Mouse (Mus musculus): ENCODE results near the gene Fut11. TPM values are rescaled to one million over a fixed set of nuclear protein-coding genes. Genes with fewer than 3 reads are reported as not detected.

The Fut11 gene
- polyA plus RNA-seq (2014; fragmentation: Nextera tagmentation; extraction: Ambion mirVana) = 16.7 and 22.9 TPM in 2 replicates

- peak; percentile 92 for DNase-seq (ENCODE audit: low spot score)
- Histone ChIP-seq H3K9me3 (ENCODE audit: control insufficient read depth, low read length) (no peaks in the 10 kb centered on the region), H3K4me3 (ENCODE audit: low read depth, low read length) (peak within 1 kb of the TSS; percentile 86), H3K4me2 (replicated peaks; ENCODE audit: low read depth, low read length) (peak within 1 kb of the TSS; percentile 84), H3K36me3 (ENCODE audit: control insufficient read depth, insufficient read depth, low read length) (peaks cover 12% of the 10 kb centered on the region; the same call in 1 of the 2 replicates), H3K4me1 (replicated peaks; ENCODE audit: control insufficient read depth, insufficient read depth, low read length) (peaks cover 10% of the 10 kb centered on the region; the same call in 1 of the 2 replicates), H3K9ac (ENCODE audit: low read depth, low read length) (peak within 1 kb of the TSS; percentile 84), H3K27me3 (ENCODE audit: control insufficient read depth, insufficient read depth, low read length) (no peaks in the 10 kb centered on the region), H3K27ac (ENCODE audit: low read depth, low read length) (peak within 1 kb of the TSS; percentile 96)
- ATAC-seq (ENCODE audit: low FRiP score) = peak; percentile 95
- WGBS = under 1% methylated on average over 107 of the region's 111 CpGs
Measured at GRCm38 (mm10) chr14:20694884-20695760, at the start of gene Fut11. Gene Fut11, plus strand, starts transcription at chr14:20694968.

GRCm38 (mm10) chr14:20645547-20645946, 49.2 kb upstream of the Fut11 start:
- no peak for ATAC-seq (ENCODE audit: low FRiP score)

GRCm38 (mm10) chr14:20646381-20646780, 48.4 kb upstream of the Fut11 start:
- H3K4me3 ChIP-seq (ENCODE audit: low read depth, low read length) = no peak overlapping the region
- no peak overlapping the region for H3K27ac ChIP-seq (ENCODE audit: low read depth, low read length)
- ATAC-seq (ENCODE audit: low FRiP score) = no peak
- H3K9ac ChIP-seq (ENCODE audit: low read depth, low read length) = no peak overlapping the region
- no peaks in the 10 kb centered on the region for H3K27me3 ChIP-seq (ENCODE audit: control insufficient read depth, insufficient read depth, low read length)
- DNase-seq (ENCODE audit: low spot score) = no peak
- no peak overlapping the region for H3K4me2 ChIP-seq (replicated peaks; ENCODE audit: low read depth, low read length)
- no peaks in the 10 kb centered on the region for H3K9me3 ChIP-seq (ENCODE audit: control insufficient read depth, low read length)
- H3K4me1 ChIP-seq (replicated peaks; ENCODE audit: control insufficient read depth, insufficient read depth, low read length) = no peaks in the 10 kb centered on the region
- no peaks in the 10 kb centered on the region for H3K36me3 ChIP-seq (ENCODE audit: control insufficient read depth, insufficient read depth, low read length)

More at GRCm38 (mm10) chr14:20645547-20645946, 49.2 kb upstream of the Fut11 start:
- H3K4me3 ChIP-seq (ENCODE audit: low read depth, low read length) = no peak overlapping the region
- H3K27me3 ChIP-seq (ENCODE audit: control insufficient read depth, insufficient read depth, low read length) = no peaks in the 10 kb centered on the region
- H3K9me3 ChIP-seq (ENCODE audit: control insufficient read depth, low read length) = no peaks in the 10 kb centered on the region
- H3K4me1 ChIP-seq (replicated peaks; ENCODE audit: control insufficient read depth, insufficient read depth, low read length) = no peaks in the 10 kb centered on the region
- no peak overlapping the region for H3K27ac ChIP-seq (ENCODE audit: low read depth, low read length)
- no peak overlapping the region for H3K4me2 ChIP-seq (replicated peaks; ENCODE audit: low read depth, low read length)
- H3K36me3 ChIP-seq (ENCODE audit: control insufficient read depth, insufficient read depth, low read length) = no peaks in the 10 kb centered on the region
- no peak overlapping the region for H3K9ac ChIP-seq (ENCODE audit: low read depth, low read length)
- WGBS = 26% methylated on average over 3 of the region's 3 CpGs
- DNase-seq (ENCODE audit: low spot score) = peak; percentile 5

GRCm38 (mm10) chr14:20651000-20651399, 43.8 kb upstream of the Fut11 start:
- no peak for ATAC-seq (ENCODE audit: low FRiP score)
- Histone ChIP-seq H3K27me3 (ENCODE audit: control insufficient read depth, insufficient read depth, low read length) (no peaks in the 10 kb centered on the region), H3K4me1 (replicated peaks; ENCODE audit: control insufficient read depth, insufficient read depth, low read length) (no peaks in the 10 kb centered on the region), H3K36me3 (ENCODE audit: control insufficient read depth, insufficient read depth, low read length) (no peaks in the 10 kb centered on the region), H3K27ac (ENCODE audit: low read depth, low read length) (no peak overlapping the region), H3K9ac (ENCODE audit: low read depth, low read length) (no peak overlapping the region), H3K4me2 (replicated peaks; ENCODE audit: low read depth, low read length) (no peak overlapping the region), H3K9me3 (ENCODE audit: control insufficient read depth, low read length) (no peaks in the 10 kb centered on the region), H3K4me3 (ENCODE audit: low read depth, low read length) (no peak overlapping the region)
- 70% methylated on average over 2 of the region's 2 CpGs for WGBS
- no peak for DNase-seq (ENCODE audit: low spot score)

- H3K36me3 ChIP-seq (ENCODE audit: control insufficient read depth, insufficient read depth, low read length) = no peaks in the 10 kb centered on the region
- DNase-seq (ENCODE audit: low spot score) (no peak), ATAC-seq (ENCODE audit: low FRiP score) (no peak)
- H3K9me3 ChIP-seq (ENCODE audit: control insufficient read depth, low read length) = no peaks in the 10 kb centered on the region
- no peaks in the 10 kb centered on the region for H3K4me1 ChIP-seq (replicated peaks; ENCODE audit: control insufficient read depth, insufficient read depth, low read length)
- WGBS = 60% methylated on average over 4 of the region's 4 CpGs
- no peak overlapping the region for H3K27ac ChIP-seq (ENCODE audit: low read depth, low read length)
- H3K27me3 ChIP-seq (ENCODE audit: control insufficient read depth, insufficient read depth, low read length) = no peaks in the 10 kb centered on the region
- no peak overlapping the region for H3K4me3 ChIP-seq (ENCODE audit: low read depth, low read length)
- H3K4me2 ChIP-seq (replicated peaks; ENCODE audit: low read depth, low read length) = no peak overlapping the region
- no peak overlapping the region for H3K9ac ChIP-seq (ENCODE audit: low read depth, low read length)
Measured at GRCm38 (mm10) chr14:20651722-20652256, 43.0 kb upstream of the Fut11 start.

GRCm38 (mm10) chr14:20654690-20655421, 39.9 kb upstream of the Fut11 start:
- WGBS = 78% methylated on average over 9 of the region's 9 CpGs
- no peaks in the 10 kb centered on the region for H3K36me3 ChIP-seq (ENCODE audit: control insufficient read depth, insufficient read depth, low read length)
- no peak overlapping the region; the same call in 1 of the 2 replicates for H3K27ac ChIP-seq (ENCODE audit: low read depth, low read length)
- H3K4me3 ChIP-seq (ENCODE audit: low read depth, low read length) = no peak overlapping the region
- ATAC-seq (ENCODE audit: low FRiP score) = no peak
- no peak for DNase-seq (ENCODE audit: low spot score)
- no peaks in the 10 kb centered on the region for H3K9me3 ChIP-seq (ENCODE audit: control insufficient read depth, low read length)
- no peaks in the 10 kb centered on the region for H3K4me1 ChIP-seq (replicated peaks; ENCODE audit: control insufficient read depth, insufficient read depth, low read length)
- H3K27me3 ChIP-seq (ENCODE audit: control insufficient read depth, insufficient read depth, low read length) = no peaks in the 10 kb centered on the region
- H3K4me2 ChIP-seq (replicated peaks; ENCODE audit: low read depth, low read length) = no peak overlapping the region
- no peak overlapping the region for H3K9ac ChIP-seq (ENCODE audit: low read depth, low read length)

GRCm38 (mm10) chr14:20655731-20656130, 39.0 kb upstream of the Fut11 start:
- DNase-seq (ENCODE audit: low spot score) (no peak), ATAC-seq (ENCODE audit: low FRiP score) (no peak)
- H3K36me3 ChIP-seq (ENCODE audit: control insufficient read depth, insufficient read depth, low read length) = no peaks in the 10 kb centered on the region
- H3K27me3 ChIP-seq (ENCODE audit: control insufficient read depth, insufficient read depth, low read length) = no peaks in the 10 kb centered on the region
- no peak overlapping the region for H3K4me2 ChIP-seq (replicated peaks; ENCODE audit: low read depth, low read length)
- WGBS = 78% methylated on average over 9 of the region's 9 CpGs
- no peaks in the 10 kb centered on the region for H3K9me3 ChIP-seq (ENCODE audit: control insufficient read depth, low read length)
- no peak overlapping the region for H3K4me3 ChIP-seq (ENCODE audit: low read depth, low read length)
- H3K9ac ChIP-seq (ENCODE audit: low read depth, low read length) = no peak overlapping the region
- H3K27ac ChIP-seq (ENCODE audit: low read depth, low read length) = no peak overlapping the region
- H3K4me1 ChIP-seq (replicated peaks; ENCODE audit: control insufficient read depth, insufficient read depth, low read length) = no peaks in the 10 kb centered on the region

GRCm38 (mm10) chr14:20656361-20656760, 38.4 kb upstream of the Fut11 start, which contains the start of gene Myoz1:
Gene Myoz1, minus strand, starts transcription at chr14:20656540.
- no peak within 1 kb of the TSS for H3K27ac ChIP-seq (ENCODE audit: low read depth, low read length)
- ATAC-seq (ENCODE audit: low FRiP score) (no peak), DNase-seq (ENCODE audit: low spot score) (no peak)
- H3K9me3 ChIP-seq (ENCODE audit: control insufficient read depth, low read length) = no peaks in the 10 kb centered on the region
- no peak within 1 kb of the TSS for H3K4me2 ChIP-seq (replicated peaks; ENCODE audit: low read depth, low read length)
- no peaks in the 10 kb centered on the region for H3K27me3 ChIP-seq (ENCODE audit: control insufficient read depth, insufficient read depth, low read length)
- H3K4me1 ChIP-seq (replicated peaks; ENCODE audit: control insufficient read depth, insufficient read depth, low read length) = no peaks in the 10 kb centered on the region
- H3K4me3 ChIP-seq (ENCODE audit: low read depth, low read length) = no peak within 1 kb of the TSS
- H3K9ac ChIP-seq (ENCODE audit: low read depth, low read length) = no peak within 1 kb of the TSS
- H3K36me3 ChIP-seq (ENCODE audit: control insufficient read depth, insufficient read depth, low read length) = no peaks in the 10 kb centered on the region
- WGBS = 41% methylated on average over 11 of the region's 11 CpGs
